Mouse (Mus musculus) right cerebral cortex, postnatal 14 days (tissue): ENCODE results near the gene Mcrip2.
"Not testable (repeated sequence)": the region's sequence is repeated elsewhere in the genome, so short reads cannot be mapped to it uniquely, and the experiment has no call there.

Experiments used
- DNase-seq: peaks from one replicate; pipeline ENCODE4 v3.0.0; 2022

Mcrip2 gene

GRCm38 (mm10) chr17:25880196-25880910, 11.8 kb upstream of the Mcrip2 start, which contains the start of gene Wfikkn1:
Gene Wfikkn1 (minus strand): TSS chr17:25880858.
- DNase-seq, result no peak

GRCm38 (mm10) chr17:25879750-25880149, 11.2 kb upstream of the Mcrip2 start:
- DNase-seq, result no peak

GRCm38 (mm10) chr17:25879261-25879660, 10.7 kb upstream of the Mcrip2 start:
- DNase-seq, result peak; percentile 66

- no peak for DNase-seq
These were observed 10.1 kb upstream of the Mcrip2 start for GRCm38 (mm10) chr17:25878611-25879180.

GRCm38 (mm10) chr17:25877741-25878610, 9.4 kb upstream of the Mcrip2 start:
- no peak for DNase-seq

- DNase-seq, result no peak
These were observed 8.5 kb upstream of the Mcrip2 start for GRCm38 (mm10) chr17:25877025-25877424.

- DNase-seq, result no peak
These were observed 7.9 kb upstream of the Mcrip2 start for GRCm38 (mm10) chr17:25876347-25876915.

GRCm38 (mm10) chr17:25875171-25876136, 6.9 kb upstream of the Mcrip2 start:
- peak; percentile 89 for DNase-seq

GRCm38 (mm10) chr17:25874721-25875170, 6.2 kb upstream of the Mcrip2 start, which contains the start of gene Mettl26:
Gene Mettl26 (plus strand): TSS chr17:25875074.
- peak; percentile 95 for DNase-seq

GRCm38 (mm10) chr17:25874148-25874720, 5.7 kb upstream of the Mcrip2 start:
- no peak for DNase-seq

GRCm38 (mm10) chr17:25873405-25874147, 5.0 kb upstream of the Mcrip2 start:
- DNase-seq, result no peak

- no peak for DNase-seq
These were observed 4.1 kb upstream of the Mcrip2 start for GRCm38 (mm10) chr17:25872676-25873075.

GRCm38 (mm10) chr17:25871566-25871965, 3.0 kb upstream of the Mcrip2 start:
- DNase-seq, result not testable (repeated sequence)

GRCm38 (mm10) chr17:25869954-25870353, 1.4 kb upstream of the Mcrip2 start:
- no peak for DNase-seq

GRCm38 (mm10) chr17:25869498-25869897, 934 bp upstream of the Mcrip2 start:
- no peak for DNase-seq

GRCm38 (mm10) chr17:25867836-25868600, 546 bp downstream of the Mcrip2 start:
- peak; percentile 45 for DNase-seq

- DNase-seq, result no peak
These were observed 1.1 kb downstream of the Mcrip2 start for GRCm38 (mm10) chr17:25867509-25867835.

GRCm38 (mm10) chr17:25866172-25866571, 2.4 kb downstream of the Mcrip2 start:
- DNase-seq, result no peak

GRCm38 (mm10) chr17:25865288-25865687, 3.3 kb downstream of the Mcrip2 start:
- no peak for DNase-seq

- no peak for DNase-seq
These were observed 4.3 kb downstream of the Mcrip2 start for GRCm38 (mm10) chr17:25864311-25864710.
